Mouse (Mus musculus): ENCODE measurements around the gene Pdcd1lg2. TPM values are rescaled to one million over a fixed set of nuclear protein-coding genes. Genes with fewer than 3 reads are reported as not detected.

Pdcd1lg2 gene
- polyA plus RNA-seq, 1 experiment from 2014 or later: not detected

Other genes with a start within 250 kb of the Pdcd1lg2 start
- gene Jak2, start 159.1 kb upstream of the Pdcd1lg2 start, polyA plus RNA-seq (2014; fragmentation: Nextera tagmentation; extraction: Ambion mirVana): 11.4 and 11.6 TPM in 2 replicates
- 6.9 TPM in 2 replicates for gene Insl6, start 85.6 kb upstream of the Pdcd1lg2 start, polyA plus RNA-seq (2014; fragmentation: Nextera tagmentation; extraction: Ambion mirVana)
- 0.44 TPM in 1 of 2 replicates, not detected in the other for gene Rln1, start 76.2 kb upstream of the Pdcd1lg2 start, polyA plus RNA-seq (2014; fragmentation: Nextera tagmentation; extraction: Ambion mirVana)
- gene Plgrkt, start 43.5 kb upstream of the Pdcd1lg2 start, polyA plus RNA-seq (2014; fragmentation: Nextera tagmentation; extraction: Ambion mirVana): 34.4 and 38.3 TPM in 2 replicates
- 0.04 TPM in 1 of 2 replicates, not detected in the other for gene Cd274, start 43.5 kb upstream of the Pdcd1lg2 start, polyA plus RNA-seq (2014; fragmentation: Nextera tagmentation; extraction: Ambion mirVana)
- gene Ric1, start 111.4 kb downstream of the Pdcd1lg2 start, polyA plus RNA-seq (2014; fragmentation: Nextera tagmentation; extraction: Ambion mirVana): 21.9 and 24.5 TPM in 2 replicates
- 11.7 and 16.8 TPM in 2 replicates for gene Ermp1, start 237.5 kb downstream of the Pdcd1lg2 start, polyA plus RNA-seq (2014; fragmentation: Nextera tagmentation; extraction: Ambion mirVana)